Comparison of ENCODE assay signal across 10 mouse cellular contexts in the genomic region with DNA sequence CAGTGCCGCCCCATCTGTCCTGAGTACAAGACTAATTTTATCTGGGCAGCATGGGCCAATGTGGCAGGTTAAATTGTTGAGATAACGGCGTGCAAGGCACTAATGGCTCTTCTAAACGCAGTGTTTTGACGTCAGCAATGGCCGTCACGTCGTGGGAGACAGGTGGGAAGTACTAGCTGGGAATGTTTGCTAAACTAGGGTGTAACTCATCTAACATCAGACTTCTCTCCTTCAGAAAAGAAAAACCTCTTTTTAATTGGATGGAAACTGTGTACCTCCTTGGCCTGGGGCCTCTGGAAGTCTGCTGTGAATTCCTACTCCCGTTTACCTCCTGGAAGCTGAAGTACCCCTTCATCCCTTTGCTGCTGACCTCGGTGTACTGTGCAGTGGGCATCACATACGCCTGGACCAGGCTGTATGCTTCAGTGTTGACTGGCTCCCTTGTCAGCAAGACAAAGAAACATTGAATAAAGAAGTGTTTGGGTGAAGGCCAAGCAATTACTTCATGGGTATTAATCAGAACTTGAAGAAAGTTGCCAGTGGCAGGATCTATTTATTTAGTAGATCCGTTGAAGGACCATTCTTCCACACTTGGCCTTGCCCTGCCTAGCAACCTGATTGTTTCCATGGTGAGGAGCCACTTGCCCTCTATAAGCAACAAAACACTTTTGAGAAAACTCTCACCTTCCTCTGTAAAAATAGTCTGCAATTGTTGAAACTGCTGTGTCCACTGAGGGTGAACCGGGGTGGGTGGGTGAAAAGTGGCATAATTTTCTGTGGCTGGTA. TPM values are rescaled to one million over a fixed set of nuclear protein-coding genes. Genes with fewer than 3 reads are reported as not detected.
DNase-seq lines count a peak whose midpoint lies in the region; ATAC-seq lines count a peak whose summit lies in the region.
"Had no signal": no experiment of that assay in that cellular context is flagged by ENCODE, and none has a peak within 500 bp of the region (broad histone marks: within the 10 kb centered on the region; RNA-seq: fewer than 3 reads in every experiment).

No protein-coding gene starts in this region.

- no peaks in the 10 kb centered on the region for H3K9me3 ChIP-seq in liver, embryonic 11.5 days (ENCODE audit: control insufficient read depth, low read length)
- no peaks in the 10 kb centered on the region for H3K9me3 ChIP-seq in stomach, embryonic 16.5 days (replicated peaks; ENCODE audit: control insufficient read depth, low read length)
- H3K9me3 ChIP-seq: limb, embryonic 12.5 days had no signal

- no peak overlapping the region for H3K4me3 ChIP-seq in liver, embryonic 11.5 days (ENCODE audit: low read depth, low read length)
- no peak overlapping the region for H3K4me3 ChIP-seq in stomach, embryonic 16.5 days (replicated peaks; ENCODE audit: low read length)
- H3K4me3 ChIP-seq: limb, embryonic 12.5 days had no signal

- no peak overlapping the region for H3K27ac ChIP-seq in liver, embryonic 11.5 days (ENCODE audit: low read depth, low read length)
- no peak overlapping the region for H3K27ac ChIP-seq in stomach, embryonic 16.5 days (ENCODE audit: low read length)
- H3K27ac ChIP-seq: limb, embryonic 12.5 days had no signal

- H3K9ac ChIP-seq in liver, embryonic 11.5 days (ENCODE audit: low read depth, low read length) = no peak overlapping the region
- H3K9ac ChIP-seq in stomach, embryonic 16.5 days (ENCODE audit: low read length) = no peak overlapping the region
- H3K9ac ChIP-seq: limb, embryonic 12.5 days had no signal

- 85% methylated on average over 13 of the region's 13 CpGs for WGBS in liver, embryonic 11.5 days
- 64% methylated on average over 13 of the region's 13 CpGs for WGBS in stomach, embryonic 16.5 days

- no peaks in the 10 kb centered on the region for H3K4me1 ChIP-seq in liver, embryonic 11.5 days (replicated peaks; ENCODE audit: control insufficient read depth, insufficient read depth, low read length)
- no peaks in the 10 kb centered on the region for H3K4me1 ChIP-seq in stomach, embryonic 16.5 days (ENCODE audit: control insufficient read depth, insufficient read depth, low read length)
- H3K4me1 ChIP-seq: limb, embryonic 12.5 days had no signal

- H3K36me3 ChIP-seq in liver, embryonic 11.5 days (ENCODE audit: control insufficient read depth, insufficient read depth, low read length) = peaks cover 43% of the 10 kb centered on the region
- H3K36me3 ChIP-seq in stomach, embryonic 16.5 days (ENCODE audit: control insufficient read depth, insufficient read depth, low read length) = peaks cover 13% of the 10 kb centered on the region

- no peak for ATAC-seq in liver, embryonic 11.5 days (replicated peaks; ENCODE audit: low FRiP score)
- ATAC-seq in stomach, embryonic 16.5 days (ENCODE audit: insufficient read depth, low FRiP score) = peak; percentile 54; the same call in 1 of the 2 replicates
- ATAC-seq: Patski had no signal

- no peaks in the 10 kb centered on the region for H3K27me3 ChIP-seq in liver, embryonic 11.5 days (replicated peaks; ENCODE audit: control insufficient read depth, insufficient read depth, low read length)
- H3K27me3 ChIP-seq in stomach, embryonic 16.5 days (ENCODE audit: control insufficient read depth, insufficient read depth, low read length) = no peaks in the 10 kb centered on the region
- H3K27me3 ChIP-seq: limb, embryonic 12.5 days; Patski had no signal

- H3K4me2 ChIP-seq in liver, embryonic 11.5 days = no peak overlapping the region
- no peak overlapping the region for H3K4me2 ChIP-seq in stomach, embryonic 16.5 days (ENCODE audit: low read depth, low read length)
- H3K4me2 ChIP-seq: limb, embryonic 12.5 days had no signal

- peak; percentile 2 to 72 for DNase-seq in adrenal gland, adult (ENCODE audit: inconsistent age in 2 of 2, low spot score in 1 of 2)
- DNase-seq in adrenal gland, postnatal 36 days = no peak
- peak; percentile 15 for DNase-seq in liver, embryonic 11.5 days (ENCODE audit: low spot score)
- no peak for DNase-seq in liver
- peak; percentile 62 for DNase-seq in lung, postnatal 14 days
- no peak for DNase-seq in spleen, postnatal 4 days (ENCODE audit: low spot score in 2 of 2)
- no peak for DNase-seq in right cerebral cortex, postnatal 4 days

RNA-seq across cellular contexts. Expression of a gene that starts 8.3 kb away (rescaled TPM):
- total RNA-seq in adrenal gland, postnatal 36 days (2021) = 100 to 1,000 TPM; 306 to 313 TPM
- polyA plus RNA-seq in liver, embryonic 11.5 days (2014; fragmentation: Nextera tagmentation; extraction: Ambion mirVana) = 355 and 359 TPM in 2 replicates
- 292 and 373 TPM in 2 replicates for polyA plus RNA-seq in stomach, embryonic 16.5 days (2015; fragmentation: Nextera tagmentation; extraction: Ambion mirVana)

RNA-seq across cellular contexts. Expression of a gene that starts 20.1 kb away (rescaled TPM):
- 10 to 100 TPM; 14.0 to 21.1 TPM for total RNA-seq in adrenal gland, postnatal 36 days (2021)
- polyA plus RNA-seq in liver, embryonic 11.5 days (2014; fragmentation: Nextera tagmentation; extraction: Ambion mirVana) = 66.4 and 74.2 TPM in 2 replicates
- polyA plus RNA-seq in stomach, embryonic 16.5 days (2015; fragmentation: Nextera tagmentation; extraction: Ambion mirVana) = 38.5 and 42.5 TPM in 2 replicates

RNA-seq across cellular contexts. Expression of a gene that starts 26.0 kb away (rescaled TPM):
- total RNA-seq in adrenal gland, postnatal 36 days (2021) = 1,000 to 10,000 TPM in 1 of 2 experiments, 100 to 1,000 TPM in 1; 749 to 1,266 TPM
- polyA plus RNA-seq in liver, embryonic 11.5 days (2014; fragmentation: Nextera tagmentation; extraction: Ambion mirVana) = 0.30 TPM in 1 of 2 replicates, not detected in the other
- polyA plus RNA-seq in stomach, embryonic 16.5 days (2015; fragmentation: Nextera tagmentation; extraction: Ambion mirVana) = 1.2 and 4.1 TPM in 2 replicates

RNA-seq across cellular contexts. Expression of a gene that starts 59.4 kb away (rescaled TPM):
- total RNA-seq in adrenal gland, postnatal 36 days (2021) = 10 to 100 TPM in 1 of 2 experiments, 1 to 10 TPM in 1; 7.8 to 11.3 TPM
- polyA plus RNA-seq in liver, embryonic 11.5 days (2014; fragmentation: Nextera tagmentation; extraction: Ambion mirVana) = 2.2 and 2.6 TPM in 2 replicates
- polyA plus RNA-seq in stomach, embryonic 16.5 days (2015; fragmentation: Nextera tagmentation; extraction: Ambion mirVana) = 5.1 and 5.3 TPM in 2 replicates

RNA-seq across cellular contexts. Expression of a gene that starts 59.6 kb away (rescaled TPM):
- 1 to 10 TPM; 2.3 to 3.7 TPM for total RNA-seq in adrenal gland, postnatal 36 days (2021)
- 7.8 and 9.2 TPM in 2 replicates for polyA plus RNA-seq in liver, embryonic 11.5 days (2014; fragmentation: Nextera tagmentation; extraction: Ambion mirVana)
- 25.9 and 37.1 TPM in 2 replicates for polyA plus RNA-seq in stomach, embryonic 16.5 days (2015; fragmentation: Nextera tagmentation; extraction: Ambion mirVana)
- polyA plus RNA-seq: Patski had no signal

Comparison
In these comparisons a context has a peak if more than half of its experiments do, and no peak if none do; other contexts are left out.
1. DNase-seq: peak in adrenal gland, adult (2 of 2), liver, embryonic 11.5 days (single experiment) and lung, postnatal 14 days (single experiment); none in adrenal gland, postnatal 36 days (0 of 2), liver (single experiment), spleen, postnatal 4 days (0 of 2) and right cerebral cortex, postnatal 4 days (single experiment).